Mouse (Mus musculus) activated CD4-positive, CD25-positive, alpha-beta regulatory T cell, adult 4 months (primary cell): ENCODE measurements around the gene 1700047I17Rik2. TPM values are rescaled to one million over a fixed set of nuclear protein-coding genes. Genes with fewer than 3 reads are reported as not detected.
A peak's percentile ranks its signal among the peaks of the same experiment; 100 is the strongest.
"Not testable (repeated sequence)": the region's sequence is repeated elsewhere in the genome, so short reads cannot be mapped to it uniquely, and the experiment has no call there.

Source experiments
- ATAC-seq: one replicate; pipeline ENCODE4 v1.8.0; 2017
- polyA plus RNA-seq, 2 experiments: library from polyadenylated mRNA; unstranded; fragments of 100-300 nt; shearing (Covaris generic); gene quantifications; one replicate each; pipeline ENCODE4 v1.2.1; 2017

The 1700047I17Rik2 gene
- polyA plus RNA-seq, result not detected

- peak; percentile 86 for ATAC-seq
Measured at GRCm38 (mm10) chr12:55199306-55199705, at the start of gene 1700047I17Rik2. Gene 1700047I17Rik2, plus strand, starts transcription at chr12:55199592.

- ATAC-seq, result peak; percentile 94
Measured at GRCm38 (mm10) chr12:55154559-55155448, 44.6 kb upstream of the 1700047I17Rik2 start, which contains the start of gene Srp54b. Gene Srp54b, plus strand, starts transcription at chr12:55155104.

DNA sequence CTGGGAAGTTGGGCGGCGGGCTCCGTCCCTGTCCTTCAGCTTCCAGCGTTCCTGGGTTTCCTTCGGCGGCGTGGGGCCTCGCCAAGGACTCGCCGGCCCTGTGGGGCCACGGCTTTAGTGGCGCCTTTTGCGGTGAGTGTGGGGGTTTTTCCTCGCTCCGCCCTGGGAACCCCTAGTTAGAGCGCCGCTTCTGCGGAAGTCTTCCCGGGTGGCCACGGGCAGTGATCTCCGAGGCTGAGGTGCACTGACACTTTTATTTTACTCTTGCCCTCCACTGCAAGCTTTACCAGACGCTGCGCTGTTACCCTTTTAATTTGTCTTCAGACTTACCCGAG lies 44.0 kb upstream of the 1700047I17Rik2 start:
- ATAC-seq, result peak; percentile 34

- not testable (repeated sequence) for ATAC-seq
Measured at GRCm38 (mm10) chr12:55167034-55167557, 32.3 kb upstream of the 1700047I17Rik2 start.

DNA sequence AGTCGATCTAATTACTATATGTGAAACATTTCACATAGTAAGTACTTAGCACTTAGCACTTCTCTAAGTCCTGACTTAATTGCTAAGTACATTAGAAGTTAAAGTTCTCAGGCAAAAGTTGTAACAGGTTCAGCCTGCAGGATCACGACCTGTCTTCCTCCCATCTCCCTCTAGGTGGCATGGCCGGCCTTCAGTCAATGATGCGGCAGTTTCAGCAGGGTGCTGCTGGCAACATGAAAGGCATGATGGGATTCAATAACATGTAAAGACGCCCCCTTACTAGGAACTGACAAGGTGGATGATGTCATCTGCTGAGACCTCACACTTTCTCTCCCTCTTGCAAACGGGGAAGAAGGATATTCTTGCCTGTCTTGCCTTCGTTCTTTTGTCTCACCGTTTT lies 11.7 kb upstream of the 1700047I17Rik2 start:
- ATAC-seq, result not testable (repeated sequence)

- ATAC-seq, result not testable (repeated sequence)
Measured at GRCm38 (mm10) chr12:55189127-55189526, 10.3 kb upstream of the 1700047I17Rik2 start.

- ATAC-seq, result peak; percentile 76
Measured at GRCm38 (mm10) chr12:55199799-55200198, 407 bp downstream of the 1700047I17Rik2 start.

DNA sequence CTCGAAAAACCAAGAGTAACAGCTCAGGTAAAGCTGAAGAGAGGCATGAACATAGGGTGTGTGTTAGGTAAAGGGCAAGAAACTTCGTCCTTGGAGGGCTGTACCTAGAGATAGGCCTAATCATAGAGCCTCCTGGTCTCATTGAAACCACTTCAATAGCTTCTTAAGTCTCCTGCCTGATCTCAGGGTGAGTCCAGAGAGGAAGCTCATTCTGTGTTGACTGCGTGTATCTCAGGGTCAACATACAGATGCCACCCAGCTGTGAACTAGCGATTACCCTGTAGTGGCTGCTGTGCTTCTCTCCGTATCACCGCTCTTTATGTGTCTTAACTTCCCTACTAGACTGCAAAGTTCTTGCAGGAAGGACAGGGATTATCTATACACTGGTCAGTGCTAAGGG lies 13.6 kb downstream of the 1700047I17Rik2 start:
- not testable (repeated sequence) for ATAC-seq

GRCm38 (mm10) chr12:55229626-55230519 lies 30.5 kb downstream of the 1700047I17Rik2 start, which contains the start of gene Srp54c:
Gene Srp54c, plus strand, starts transcription at chr12:55230168.
- ATAC-seq, result peak; percentile 92

- peak; percentile 62 for ATAC-seq
Measured at GRCm38 (mm10) chr12:55230520-55230861, 31.1 kb downstream of the 1700047I17Rik2 start.

GRCm38 (mm10) chr12:55242243-55242642 lies 42.9 kb downstream of the 1700047I17Rik2 start:
- ATAC-seq, result not testable (repeated sequence)

DNA sequence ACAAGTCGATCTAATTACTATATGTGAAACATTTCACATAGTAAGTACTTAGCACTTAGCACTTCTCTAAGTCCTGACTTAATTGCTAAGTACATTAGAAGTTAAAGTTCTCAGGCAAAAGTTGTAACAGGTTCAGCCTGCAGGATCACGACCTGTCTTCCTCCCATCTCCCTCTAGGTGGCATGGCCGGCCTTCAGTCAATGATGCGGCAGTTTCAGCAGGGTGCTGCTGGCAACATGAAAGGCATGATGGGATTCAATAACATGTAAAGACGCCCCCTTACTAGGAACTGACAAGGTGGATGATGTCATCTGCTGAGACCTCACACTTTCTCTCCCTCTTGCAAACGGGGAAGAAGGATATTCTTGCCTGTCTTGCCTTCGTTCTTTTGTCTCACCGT lies 62.6 kb downstream of the 1700047I17Rik2 start:
- not testable (repeated sequence) for ATAC-seq

DNA sequence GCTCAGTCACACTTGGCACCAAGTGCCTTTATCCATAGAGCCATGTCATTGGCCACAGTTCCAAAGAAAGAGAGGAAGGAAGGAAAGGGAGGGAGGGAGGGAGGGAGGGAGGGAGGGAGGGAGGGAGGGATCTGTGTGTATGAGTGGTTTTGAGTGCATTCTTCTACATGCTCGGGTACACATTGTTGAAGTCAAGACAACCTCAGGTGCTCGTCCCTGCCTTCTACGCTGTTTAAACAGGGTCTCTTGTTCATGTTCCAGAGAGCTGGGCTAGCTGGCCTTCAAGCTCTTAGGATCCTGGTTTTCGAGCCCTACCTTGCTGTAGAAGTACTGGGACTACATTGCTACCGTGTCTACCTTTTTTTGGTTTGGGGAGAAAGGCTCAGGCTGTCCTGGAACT lies 64.0 kb downstream of the 1700047I17Rik2 start:
- ATAC-seq, result not testable (repeated sequence)

Other genes with a start within 250 kb of the 1700047I17Rik2 start
- not detected for gene Gm20403, start 213.1 kb upstream of the 1700047I17Rik2 start, polyA plus RNA-seq
- gene Baz1a, start 185.2 kb upstream of the 1700047I17Rik2 start, polyA plus RNA-seq, result 10 to 100 TPM; 32.7 to 38.6 TPM
- gene 2700097O09Rik, start 119.5 kb upstream of the 1700047I17Rik2 start, polyA plus RNA-seq, result 10 to 100 TPM; 14.0 to 17.8 TPM
- 100 to 1,000 TPM; 137 to 147 TPM for gene Srp54a, start 119.3 kb upstream of the 1700047I17Rik2 start, polyA plus RNA-seq
- 10 to 100 TPM; 17.8 to 22.9 TPM for gene Fam177a, start 75.1 kb upstream of the 1700047I17Rik2 start, polyA plus RNA-seq
- gene Srp54b, start 44.5 kb upstream of the 1700047I17Rik2 start, polyA plus RNA-seq, result 10 to 100 TPM; 38.3 to 44.8 TPM
- 10 to 100 TPM; 55.6 to 55.7 TPM for gene Srp54c, start 30.6 kb downstream of the 1700047I17Rik2 start, polyA plus RNA-seq
- gene 1110008L16Rik, start 100.0 kb downstream of the 1700047I17Rik2 start, polyA plus RNA-seq, result 1 to 10 TPM; 8.7 to 9.3 TPM
- 10 to 100 TPM; 22.6 to 26.8 TPM for gene Ppp2r3c, start 103.4 kb downstream of the 1700047I17Rik2 start, polyA plus RNA-seq
- gene Psma6, start 184.6 kb downstream of the 1700047I17Rik2 start, polyA plus RNA-seq, result 100 to 1,000 TPM; 282 to 307 TPM